Mouse (Mus musculus) liver, adult 2 months (tissue): ENCODE data around the gene Fam208a.

Experiments used
- CTCF ChIP-seq: fragments of 200-500 bp; IDR thresholded peaks from 2 replicates; pipeline ENCODE4 v1.5.1; 2011; ENCODE audit warnings: low read depth, low read length, control low read depth
- POLR2A ChIP-seq: fragments of 200-500 bp; IDR thresholded peaks from 2 replicates; pipeline ENCODE4 v1.6.1; 2011; ENCODE audit warnings: low read length, control low read depth; ENCODE audit not compliant: insufficient read depth; ENCODE audit errors: extremely low read depth

DNA sequence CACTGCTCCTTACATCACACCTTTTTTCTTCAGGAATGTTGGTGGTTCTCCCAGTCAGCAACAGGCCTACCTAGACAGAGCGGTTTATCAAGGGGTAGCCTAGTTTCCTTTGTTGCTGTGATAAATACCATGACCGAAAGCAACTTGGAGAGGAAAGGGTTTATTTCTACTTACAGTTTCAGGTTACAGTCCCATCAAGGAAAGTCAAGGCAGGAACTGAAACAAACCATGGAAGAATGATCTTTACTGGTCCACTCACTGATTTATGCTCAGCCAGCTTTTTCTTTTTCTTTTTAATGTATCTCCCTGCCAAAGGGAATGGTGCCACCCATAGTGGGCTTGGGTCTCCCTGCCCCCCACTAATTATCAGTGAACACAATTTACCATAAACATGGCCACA is 22.7 kb upstream of the Fam208a start:
- no peak for TF ChIP-seq CTCF
- no peak for TF ChIP-seq POLR2A
